Mouse (Mus musculus): Measurements from ENCODE around the gene Stk32c. TPM values are rescaled to one million over a fixed set of nuclear protein-coding genes. Genes with fewer than 3 reads are reported as not detected.

The Stk32c gene
- polyA plus RNA-seq, 1 experiment: 154 TPM

DNA sequence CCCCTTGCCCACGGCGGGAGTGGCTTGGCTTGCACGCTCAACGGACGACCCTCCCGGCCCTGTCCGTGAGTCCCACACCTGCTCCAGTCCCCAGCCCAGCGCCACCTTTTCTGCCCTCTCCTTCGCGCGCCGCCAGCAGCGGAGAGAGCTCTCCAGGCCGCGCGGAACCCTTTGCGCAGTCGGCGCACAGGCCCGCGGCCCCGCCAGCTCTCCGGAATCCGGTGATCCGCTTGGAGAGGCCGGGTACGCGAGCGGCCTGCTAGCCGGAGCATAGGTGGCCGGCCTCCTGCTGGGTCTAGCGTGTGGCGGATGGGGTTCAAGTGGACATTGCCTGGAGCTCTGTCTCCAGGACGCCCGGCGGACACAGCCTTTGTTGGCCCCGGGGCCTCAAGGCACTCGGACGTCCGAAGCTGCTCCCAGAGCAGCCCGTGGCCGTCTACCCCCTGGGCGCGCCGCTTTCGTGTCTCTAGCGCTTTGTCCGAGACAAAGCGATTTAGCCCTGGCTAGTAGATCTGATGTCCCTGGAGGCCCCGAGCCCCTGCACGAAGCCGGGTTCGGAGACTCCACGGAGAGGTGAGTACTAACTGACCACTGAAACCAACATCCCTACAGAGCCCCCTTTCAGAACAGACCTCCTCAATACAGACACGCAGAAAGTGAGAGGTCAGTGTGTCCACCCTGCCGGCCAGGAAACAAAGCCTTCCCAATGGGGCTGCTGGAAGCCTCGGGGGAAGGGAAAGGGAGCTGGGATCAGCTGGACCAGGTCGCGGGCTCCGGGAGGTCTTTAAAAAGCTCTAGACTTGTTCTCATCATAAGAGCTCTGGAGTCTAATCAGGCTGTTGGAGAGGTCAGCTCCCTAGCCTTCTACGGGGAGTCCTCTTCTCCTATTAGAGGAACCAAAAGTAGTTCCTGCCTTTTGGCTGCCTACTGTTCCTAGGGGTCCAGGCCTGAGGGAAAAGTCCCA is 126.6 kb downstream of the Stk32c start:
- Histone ChIP-seq H3K4me1 (ENCODE audit: control insufficient read depth, insufficient read depth, low read length) (peaks cover 7% of the 10 kb centered on the region; the same call in 1 of the 2 replicates), H3K27ac (ENCODE audit: insufficient read depth, low read length) (peak overlapping the region; percentile 85), H3K4me3 (ENCODE audit: insufficient read depth, low read length) (peak overlapping the region; percentile 86)
- TF ChIP-seq CTCF (IDR thresholded peaks at IDR 0.05; ENCODE audit: extremely low read depth, insufficient read depth, low read length): no peak
- TF ChIP-seq POLR2A (IDR thresholded peaks at IDR 0.05; ENCODE audit: extremely low read depth, insufficient read depth, low read length): no peak

DNA sequence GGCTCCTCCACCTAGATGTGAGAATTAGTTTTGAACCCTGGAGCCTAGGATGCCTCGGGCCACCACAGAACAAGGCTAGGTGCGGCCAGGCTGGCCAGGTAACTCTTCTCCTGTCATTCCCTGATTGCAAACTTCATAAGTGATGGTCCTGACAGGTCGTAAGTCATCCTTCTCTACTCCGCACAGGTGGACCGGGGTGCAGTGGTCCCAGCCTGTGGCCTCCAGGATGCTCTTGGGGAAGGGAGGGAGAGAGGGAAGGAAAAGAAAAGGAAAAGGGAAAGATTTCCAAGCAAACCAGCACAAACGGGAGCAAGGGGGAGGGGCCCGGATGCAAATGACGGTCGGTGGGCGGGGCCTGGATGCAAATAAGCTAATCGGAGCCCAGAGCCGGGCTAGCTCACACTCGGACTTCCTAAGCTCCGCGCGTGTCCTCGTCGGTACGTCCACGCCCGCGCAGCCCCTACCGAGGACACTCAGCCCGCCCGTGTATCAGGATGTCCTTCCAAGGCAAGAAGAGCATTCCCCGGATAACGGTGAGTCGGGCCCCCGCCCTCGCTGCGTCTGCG is 127.4 kb downstream of the Stk32c start, which contains the start of gene Dpysl4:
Dpysl4 (plus strand) TSS at position 373 of the 566 bp plus-strand sequence.
- H3K4me1 ChIP-seq (ENCODE audit: control insufficient read depth, insufficient read depth, low read length): peaks cover 7% of the 10 kb centered on the region; the same call in 1 of the 2 replicates
- TF ChIP-seq POLR2A (IDR thresholded peaks at IDR 0.05; ENCODE audit: extremely low read depth, insufficient read depth, low read length): peak; percentile 94
- no peak for TF ChIP-seq CTCF (IDR thresholded peaks at IDR 0.05; ENCODE audit: extremely low read depth, insufficient read depth, low read length)
- peak within 1 kb of the TSS; percentile 86 for H3K4me3 ChIP-seq (ENCODE audit: insufficient read depth, low read length)
- peak within 1 kb of the TSS; percentile 85 for H3K27ac ChIP-seq (ENCODE audit: insufficient read depth, low read length)

DNA sequence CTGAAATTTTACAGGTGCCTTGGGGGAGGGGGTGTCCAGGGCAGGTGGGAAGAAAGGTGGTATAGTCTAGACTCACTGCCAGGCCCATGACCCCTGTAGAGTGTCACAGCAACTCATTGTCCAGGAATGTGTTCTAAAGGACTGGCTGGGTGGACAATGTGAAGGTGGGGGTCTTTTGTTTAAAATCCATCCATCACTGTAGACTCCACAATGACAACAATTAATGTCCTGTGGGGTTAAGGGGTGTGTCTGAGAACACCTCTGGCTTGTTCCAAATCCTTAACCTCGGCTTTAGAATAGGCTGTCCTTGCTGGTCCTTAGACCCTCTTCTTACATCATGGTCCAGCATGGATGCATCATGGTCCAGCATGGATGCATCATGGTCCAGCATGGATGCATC is 128.8 kb downstream of the Stk32c start:
- peaks cover 5% of the 10 kb centered on the region; the same call in 1 of the 2 replicates for H3K4me1 ChIP-seq (ENCODE audit: control insufficient read depth, insufficient read depth, low read length)
- no peak overlapping the region for H3K4me3 ChIP-seq (ENCODE audit: insufficient read depth, low read length)
- TF ChIP-seq POLR2A (IDR thresholded peaks at IDR 0.05; ENCODE audit: extremely low read depth, insufficient read depth, low read length) (no peak), CTCF (IDR thresholded peaks at IDR 0.05; ENCODE audit: extremely low read depth, insufficient read depth, low read length) (no peak)
- no peak overlapping the region for H3K27ac ChIP-seq (ENCODE audit: insufficient read depth, low read length)

GRCm38 (mm10) chr7:139082281-139082680 is 130.8 kb downstream of the Stk32c start:
- H3K4me3 ChIP-seq (ENCODE audit: insufficient read depth, low read length): no peak overlapping the region
- peaks cover 4% of the 10 kb centered on the region for H3K4me1 ChIP-seq (ENCODE audit: control insufficient read depth, insufficient read depth, low read length)
- TF ChIP-seq CTCF (IDR thresholded peaks at IDR 0.05; ENCODE audit: extremely low read depth, insufficient read depth, low read length) (no peak), POLR2A (IDR thresholded peaks at IDR 0.05; ENCODE audit: extremely low read depth, insufficient read depth, low read length) (no peak)
- no peak overlapping the region for H3K27ac ChIP-seq (ENCODE audit: insufficient read depth, low read length)

GRCm38 (mm10) chr7:139081158-139081557 is 131.9 kb downstream of the Stk32c start:
- Histone ChIP-seq H3K4me3 (ENCODE audit: insufficient read depth, low read length) (no peak overlapping the region), H3K4me1 (ENCODE audit: control insufficient read depth, insufficient read depth, low read length) (peaks cover 3% of the 10 kb centered on the region; the same call in 1 of the 2 replicates), H3K27ac (ENCODE audit: insufficient read depth, low read length) (no peak overlapping the region)
- TF ChIP-seq POLR2A (IDR thresholded peaks at IDR 0.05; ENCODE audit: extremely low read depth, insufficient read depth, low read length): no peak

DNA sequence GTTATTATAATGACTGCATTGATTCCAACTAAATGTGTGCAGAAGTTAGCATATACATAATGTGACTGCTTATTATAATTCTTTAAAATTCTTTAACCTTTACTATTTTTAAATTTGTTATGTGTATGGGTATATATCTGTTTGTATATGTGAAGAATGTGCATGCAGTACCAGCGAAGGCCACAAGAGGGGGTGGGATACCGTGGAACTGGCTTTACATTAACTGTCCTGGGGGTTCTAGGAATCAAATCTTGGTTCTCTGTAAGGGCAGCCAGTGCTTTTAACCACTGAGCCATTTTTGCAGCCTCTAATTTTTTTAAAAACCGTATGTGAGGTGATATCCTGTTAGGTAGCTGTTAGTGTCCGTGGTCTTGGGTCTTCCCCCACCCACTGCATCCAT is 132.4 kb downstream of the Stk32c start:
- no peak overlapping the region for H3K27ac ChIP-seq (ENCODE audit: insufficient read depth, low read length)
- no peak for TF ChIP-seq POLR2A (IDR thresholded peaks at IDR 0.05; ENCODE audit: extremely low read depth, insufficient read depth, low read length)
- TF ChIP-seq CTCF (IDR thresholded peaks at IDR 0.05; ENCODE audit: extremely low read depth, insufficient read depth, low read length): peak; percentile 43; the same call in 1 of the 2 replicates
- no peak overlapping the region for H3K4me3 ChIP-seq (ENCODE audit: insufficient read depth, low read length)
- peaks cover 3% of the 10 kb centered on the region; the same call in 1 of the 2 replicates for H3K4me1 ChIP-seq (ENCODE audit: control insufficient read depth, insufficient read depth, low read length)

- Histone ChIP-seq H3K4me1 (ENCODE audit: control insufficient read depth, insufficient read depth, low read length) (peaks cover 3% of the 10 kb centered on the region; the same call in 1 of the 2 replicates), H3K4me3 (ENCODE audit: insufficient read depth, low read length) (no peak overlapping the region), H3K27ac (ENCODE audit: insufficient read depth, low read length) (no peak overlapping the region)
- no peak for TF ChIP-seq POLR2A (IDR thresholded peaks at IDR 0.05; ENCODE audit: extremely low read depth, insufficient read depth, low read length)
- no peak for TF ChIP-seq CTCF (IDR thresholded peaks at IDR 0.05; ENCODE audit: extremely low read depth, insufficient read depth, low read length)
These were observed 134.0 kb downstream of the Stk32c start for GRCm38 (mm10) chr7:139079141-139079540.

DNA sequence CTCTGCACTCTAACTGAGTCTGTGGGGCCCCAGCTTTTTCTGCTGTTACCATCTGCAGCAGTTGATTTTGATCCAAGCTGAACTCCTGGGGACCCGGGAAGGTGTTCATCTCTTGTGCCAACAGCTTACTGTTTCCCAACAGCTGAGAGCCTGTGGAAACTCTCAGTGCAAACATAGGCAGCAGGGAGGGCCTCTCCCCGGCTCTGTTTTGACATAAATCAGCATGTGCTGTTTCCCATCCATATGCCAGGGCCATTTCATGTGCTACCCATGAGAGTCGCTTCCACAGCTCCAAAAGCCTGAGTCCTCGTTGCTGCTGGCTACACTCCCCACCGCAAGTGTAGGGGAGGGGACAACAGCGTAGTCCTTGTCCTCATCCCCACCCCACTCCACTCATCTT is 134.9 kb downstream of the Stk32c start:
- H3K4me3 ChIP-seq (ENCODE audit: insufficient read depth, low read length): no peak overlapping the region
- peaks cover 3% of the 10 kb centered on the region; the same call in 1 of the 2 replicates for H3K4me1 ChIP-seq (ENCODE audit: control insufficient read depth, insufficient read depth, low read length)
- no peak for TF ChIP-seq CTCF (IDR thresholded peaks at IDR 0.05; ENCODE audit: extremely low read depth, insufficient read depth, low read length)
- TF ChIP-seq POLR2A (IDR thresholded peaks at IDR 0.05; ENCODE audit: extremely low read depth, insufficient read depth, low read length): no peak
- H3K27ac ChIP-seq (ENCODE audit: insufficient read depth, low read length): no peak overlapping the region

- Histone ChIP-seq H3K27ac (ENCODE audit: insufficient read depth, low read length) (no peak overlapping the region), H3K4me3 (ENCODE audit: insufficient read depth, low read length) (no peak overlapping the region), H3K4me1 (ENCODE audit: control insufficient read depth, insufficient read depth, low read length) (peaks cover 3% of the 10 kb centered on the region; the same call in 1 of the 2 replicates)
- no peak for TF ChIP-seq CTCF (IDR thresholded peaks at IDR 0.05; ENCODE audit: extremely low read depth, insufficient read depth, low read length)
- no peak for TF ChIP-seq POLR2A (IDR thresholded peaks at IDR 0.05; ENCODE audit: extremely low read depth, insufficient read depth, low read length)
These were observed 135.8 kb downstream of the Stk32c start for GRCm38 (mm10) chr7:139077283-139077682.
